Mouse (Mus musculus) cerebral cortex, adult 2 months (tissue): Measurements from ENCODE around the gene Dand5.

ENCODE experiments used
- WGBS: fragments of 180-500 bp; shearing (Covaris S2); methylation state at CpG from one replicate; pipeline ENCODE4 v1.1.7; 2018; 5-methylcytosine and 5-hydroxymethylcytosine counted together

The Dand5 gene

GRCm38 (mm10) chr8:84822723-84823122 lies at the start of gene Dand5:
Dand5 (minus strand) TSS chr8:84822823.
- 66% methylated on average over 3 of the region's 3 CpGs for WGBS

GRCm38 (mm10) chr8:84871376-84872308 lies 49.0 kb upstream of the Dand5 start, which contains the start of gene Syce2:
Syce2 (plus strand) TSS chr8:84872111.
- WGBS, result 10% methylated on average over 46 of the region's 46 CpGs

- WGBS, result under 1% methylated on average over 39 of the region's 39 CpGs
Measured at GRCm38 (mm10) chr8:84856864-84857441, 34.3 kb upstream of the Dand5 start, which contains the start of gene Farsa. Farsa (plus strand) TSS chr8:84856989.

- WGBS, result 92% methylated on average over 3 of the region's 3 CpGs
Measured at GRCm38 (mm10) chr8:84856434-84856833, 33.8 kb upstream of the Dand5 start.

GRCm38 (mm10) chr8:84847684-84848435 lies 25.2 kb upstream of the Dand5 start:
- 36% methylated on average over 6 of the region's 6 CpGs for WGBS

GRCm38 (mm10) chr8:84846722-84847572 lies 24.3 kb upstream of the Dand5 start, which contains the start of gene Calr:
Calr (minus strand) TSS chr8:84846934.
- under 1% methylated on average over 55 of the region's 55 CpGs for WGBS

GRCm38 (mm10) chr8:84846094-84846721 lies 23.6 kb upstream of the Dand5 start:
- under 1% methylated on average over 30 of the region's 30 CpGs for WGBS

- WGBS, result 5% methylated on average over 12 of the region's 12 CpGs
Measured at GRCm38 (mm10) chr8:84845355-84846093, 22.9 kb upstream of the Dand5 start.

GRCm38 (mm10) chr8:84844397-84845070 lies 21.9 kb upstream of the Dand5 start:
- 66% methylated on average over 9 of the region's 9 CpGs for WGBS

- 60% methylated on average over 1 of the region's 1 CpGs for WGBS
Measured at GRCm38 (mm10) chr8:84841514-84841913, 18.9 kb upstream of the Dand5 start.

GRCm38 (mm10) chr8:84840248-84840999 lies 17.8 kb upstream of the Dand5 start, which contains the start of gene Rad23a:
Rad23a (minus strand) TSS chr8:84840665.
- under 1% methylated on average over 55 of the region's 55 CpGs for WGBS

GRCm38 (mm10) chr8:84839875-84840247 lies 17.2 kb upstream of the Dand5 start:
- WGBS, result under 1% methylated on average over 7 of the region's 7 CpGs

GRCm38 (mm10) chr8:84839411-84839810 lies 16.8 kb upstream of the Dand5 start:
- 82% methylated on average over 2 of the region's 2 CpGs for WGBS

GRCm38 (mm10) chr8:84838513-84838912 lies 15.9 kb upstream of the Dand5 start:
- 75% methylated on average over 5 of the region's 5 CpGs for WGBS

GRCm38 (mm10) chr8:84837912-84838470 lies 15.4 kb upstream of the Dand5 start:
- WGBS, result 87% methylated on average over 15 of the region's 15 CpGs

- WGBS, result 72% methylated on average over 8 of the region's 8 CpGs
Measured at GRCm38 (mm10) chr8:84837149-84837911, 14.7 kb upstream of the Dand5 start.
